Mouse (Mus musculus): ENCODE measurements at regions not wholly inside any gene's neighbourhood (a gene's known extent, or its start where the extent isn't known, plus 50 kb on each side); places are given as distances from the start of the nearest gene placed in this dataset.

GRCm38 (mm10) chr7:90060343-90061175 lies 69.5 kb upstream of the Picalm start:
- Histone ChIP-seq H3K4me2 (peak overlapping the region; percentile 46), H3K9me3 (no peaks in the 10 kb centered on the region), H3K4me3 (no peak overlapping the region), H3K9ac (peak overlapping the region; percentile 51; the same call in 1 of the 2 replicates), H3K27me3 (replicated peaks) (no peaks in the 10 kb centered on the region), H3K27ac (replicated peaks) (peak overlapping the region; percentile 67), H3K4me1 (peaks cover 36% of the 10 kb centered on the region), H3K36me3 (no peaks in the 10 kb centered on the region)
- no peak for ATAC-seq (ENCODE audit: extremely low read depth, insufficient number of reproducible peaks, low FRiP score, low TSS enrichment)
- WGBS = 38% methylated on average over 16 of the region's 16 CpGs

GRCm38 (mm10) chr7:90061701-90062100 lies 68.3 kb upstream of the Picalm start:
- Histone ChIP-seq H3K4me3 (no peak overlapping the region), H3K4me2 (no peak overlapping the region), H3K36me3 (no peaks in the 10 kb centered on the region), H3K9ac (no peak overlapping the region), H3K9me3 (no peaks in the 10 kb centered on the region), H3K27me3 (replicated peaks) (no peaks in the 10 kb centered on the region), H3K27ac (replicated peaks) (peak overlapping the region; percentile 67), H3K4me1 (peaks cover 36% of the 10 kb centered on the region)
- WGBS = 54% methylated on average over 7 of the region's 7 CpGs
- no peak for ATAC-seq (ENCODE audit: extremely low read depth, insufficient number of reproducible peaks, low FRiP score, low TSS enrichment)

- Histone ChIP-seq H3K4me2 (no peak overlapping the region), H3K9me3 (no peaks in the 10 kb centered on the region), H3K4me1 (peaks cover 37% of the 10 kb centered on the region), H3K4me3 (no peak overlapping the region), H3K36me3 (no peaks in the 10 kb centered on the region), H3K27ac (replicated peaks) (no peak overlapping the region), H3K9ac (no peak overlapping the region), H3K27me3 (replicated peaks) (no peaks in the 10 kb centered on the region)
- 40% methylated on average over 9 of the region's 9 CpGs for WGBS
- no peak for ATAC-seq (ENCODE audit: extremely low read depth, insufficient number of reproducible peaks, low FRiP score, low TSS enrichment)
These were observed 67.1 kb upstream of the Picalm start for GRCm38 (mm10) chr7:90062874-90063273.

- H3K9me3 ChIP-seq = no peaks in the 10 kb centered on the region
These were observed 65.8 kb upstream of the Picalm start for GRCm38 (mm10) chr7:90064198-90064597.

GRCm38 (mm10) chr7:90065269-90065955 lies 64.6 kb upstream of the Picalm start:
- no peak overlapping the region for H3K27ac ChIP-seq (replicated peaks)
- no peak for ATAC-seq (ENCODE audit: extremely low read depth, insufficient number of reproducible peaks, low FRiP score, low TSS enrichment)
- no peak overlapping the region for H3K4me3 ChIP-seq
- no peak overlapping the region for H3K4me2 ChIP-seq
- no peaks in the 10 kb centered on the region for H3K9me3 ChIP-seq
- no peaks in the 10 kb centered on the region for H3K36me3 ChIP-seq
- H3K4me1 ChIP-seq = peaks cover 31% of the 10 kb centered on the region
- no peaks in the 10 kb centered on the region for H3K27me3 ChIP-seq (replicated peaks)
- no peak overlapping the region for H3K9ac ChIP-seq
- WGBS = 61% methylated on average over 9 of the region's 9 CpGs

More at GRCm38 (mm10) chr7:90064198-90064597, 65.8 kb upstream of the Picalm start:
- Histone ChIP-seq H3K27me3 (replicated peaks) (no peaks in the 10 kb centered on the region), H3K4me2 (no peak overlapping the region), H3K4me3 (no peak overlapping the region), H3K9ac (no peak overlapping the region), H3K36me3 (no peaks in the 10 kb centered on the region), H3K4me1 (peaks cover 43% of the 10 kb centered on the region), H3K27ac (replicated peaks) (no peak overlapping the region)
- 94% methylated on average over 1 of the region's 1 CpGs for WGBS
- no peak for ATAC-seq (ENCODE audit: extremely low read depth, insufficient number of reproducible peaks, low FRiP score, low TSS enrichment)

GRCm38 (mm10) chr7:90066275-90066674 lies 63.7 kb upstream of the Picalm start:
- Histone ChIP-seq H3K4me1 (peaks cover 22% of the 10 kb centered on the region), H3K9me3 (no peaks in the 10 kb centered on the region), H3K4me2 (no peak overlapping the region), H3K9ac (no peak overlapping the region), H3K4me3 (no peak overlapping the region), H3K36me3 (no peaks in the 10 kb centered on the region), H3K27ac (replicated peaks) (no peak overlapping the region), H3K27me3 (replicated peaks) (no peaks in the 10 kb centered on the region)
- WGBS = 81% methylated on average over 5 of the region's 5 CpGs
- ATAC-seq (ENCODE audit: extremely low read depth, insufficient number of reproducible peaks, low FRiP score, low TSS enrichment) = no peak

GRCm38 (mm10) chr7:90067961-90068665 lies 61.9 kb upstream of the Picalm start:
- Histone ChIP-seq H3K4me3 (no peak overlapping the region), H3K4me2 (no peak overlapping the region), H3K9me3 (no peaks in the 10 kb centered on the region), H3K9ac (no peak overlapping the region), H3K27me3 (replicated peaks) (no peaks in the 10 kb centered on the region), H3K36me3 (no peaks in the 10 kb centered on the region), H3K27ac (replicated peaks) (no peak overlapping the region), H3K4me1 (peaks cover 7% of the 10 kb centered on the region)
- 74% methylated on average over 3 of the region's 3 CpGs for WGBS
- ATAC-seq (ENCODE audit: extremely low read depth, insufficient number of reproducible peaks, low FRiP score, low TSS enrichment) = no peak

GRCm38 (mm10) chr7:90070267-90070666 lies 59.7 kb upstream of the Picalm start:
- peaks cover 12% of the 10 kb centered on the region for H3K4me1 ChIP-seq
- H3K9me3 ChIP-seq = no peaks in the 10 kb centered on the region
- no peak overlapping the region for H3K4me3 ChIP-seq
- no peaks in the 10 kb centered on the region for H3K36me3 ChIP-seq
- no peak for ATAC-seq (ENCODE audit: extremely low read depth, insufficient number of reproducible peaks, low FRiP score, low TSS enrichment)
- no peak overlapping the region for H3K4me2 ChIP-seq
- no peaks in the 10 kb centered on the region for H3K27me3 ChIP-seq (replicated peaks)
- no peak overlapping the region for H3K27ac ChIP-seq (replicated peaks)
- WGBS = 73% methylated on average over 7 of the region's 7 CpGs
- no peak overlapping the region for H3K9ac ChIP-seq

- no peaks in the 10 kb centered on the region for H3K27me3 ChIP-seq (replicated peaks)
- 75% methylated on average over 5 of the region's 5 CpGs for WGBS
- no peak overlapping the region for H3K27ac ChIP-seq (replicated peaks)
- no peak for ATAC-seq (ENCODE audit: extremely low read depth, insufficient number of reproducible peaks, low FRiP score, low TSS enrichment)
- 0 out of 2 replicates have a peak, but pooled peaks cover 6% of the 10 kb centered on the region for H3K4me1 ChIP-seq
- no peak overlapping the region for H3K4me3 ChIP-seq
- no peaks in the 10 kb centered on the region for H3K36me3 ChIP-seq
- H3K9ac ChIP-seq = no peak overlapping the region
- H3K4me2 ChIP-seq = no peak overlapping the region
- no peaks in the 10 kb centered on the region for H3K9me3 ChIP-seq
These were observed 56.1 kb upstream of the Picalm start for GRCm38 (mm10) chr7:90073865-90074264.

GRCm38 (mm10) chr7:90074592-90074991 lies 55.4 kb upstream of the Picalm start:
- no peak overlapping the region for H3K9ac ChIP-seq
- 0 out of 2 replicates have a peak, but pooled peaks cover 6% of the 10 kb centered on the region for H3K4me1 ChIP-seq
- H3K27ac ChIP-seq (replicated peaks) = no peak overlapping the region
- no peak for ATAC-seq (ENCODE audit: extremely low read depth, insufficient number of reproducible peaks, low FRiP score, low TSS enrichment)
- H3K4me3 ChIP-seq = no peak overlapping the region
- no peak overlapping the region for H3K4me2 ChIP-seq
- no peaks in the 10 kb centered on the region for H3K36me3 ChIP-seq
- WGBS = 85% methylated on average over 2 of the region's 2 CpGs
- no peaks in the 10 kb centered on the region for H3K9me3 ChIP-seq
- no peaks in the 10 kb centered on the region for H3K27me3 ChIP-seq (replicated peaks)

GRCm38 (mm10) chr7:90077565-90077964 lies 52.4 kb upstream of the Picalm start:
- Histone ChIP-seq H3K27ac (replicated peaks) (no peak overlapping the region), H3K27me3 (replicated peaks) (no peaks in the 10 kb centered on the region), H3K4me3 (no peak overlapping the region), H3K36me3 (no peaks in the 10 kb centered on the region), H3K9me3 (no peaks in the 10 kb centered on the region), H3K4me2 (no peak overlapping the region), H3K9ac (no peak overlapping the region), H3K4me1 (peaks cover 33% of the 10 kb centered on the region)
- ATAC-seq (ENCODE audit: extremely low read depth, insufficient number of reproducible peaks, low FRiP score, low TSS enrichment) = no peak
- 79% methylated on average over 2 of the region's 2 CpGs for WGBS
